Mouse (Mus musculus) adrenal gland, postnatal 4 days (tissue): ENCODE measurements around the gene Fam107b. TPM values are rescaled to one million over a fixed set of nuclear protein-coding genes. Genes with fewer than 3 reads are reported as not detected.

Experiments used
- DNase-seq, 2 experiments: peaks; one replicate each; pipeline ENCODE4 v3.0.0; 2021 to 2022; ENCODE audit warnings: low spot score in 2 of 2, mixed read lengths in 2 of 2
- long read RNA-seq, 2 experiments: library from polyadenylated mRNA; stranded (forward); transcript quantifications; one replicate each; pipeline ENCODE4 v2.0.0; 2021
- total RNA-seq, 2 experiments: library from RNA; stranded (reverse); gene quantifications; 2 replicates each; pipeline ENCODE4 v1.2.3; 2021

The Fam107b gene
- 10 to 100 TPM; 23.6 to 36.7 TPM for total RNA-seq
- long read RNA-seq, experiment 1, partial matches to known transcripts: 0 of 7 reads
- long read RNA-seq, experiment 1, other reads (novel, unspliced or antisense): 4 of 7 reads
- long read RNA-seq, experiment 2, transcript Fam107b-201 (4 exons, 3,156 nt): major isoform, 12 of 21 reads
- long read RNA-seq, experiment 2, partial matches to known transcripts: 2 of 21 reads
- long read RNA-seq, experiment 2, other reads (novel, unspliced or antisense): 7 of 21 reads

- DNase-seq: no peak
Measured at GRCm38 (mm10) chr2:3570186-3570585, at the start of gene Fam107b. TSS of gene Fam107b (plus strand) at chr2:3570488.

GRCm38 (mm10) chr2:3522558-3522957, 47.7 kb upstream of the Fam107b start:
- DNase-seq: no peak

GRCm38 (mm10) chr2:3526288-3526687, 44.0 kb upstream of the Fam107b start:
- DNase-seq: no peak

- no peak for DNase-seq
Measured at GRCm38 (mm10) chr2:3541307-3542079, 28.8 kb upstream of the Fam107b start.

GRCm38 (mm10) chr2:3546055-3546454, 24.2 kb upstream of the Fam107b start:
- no peak for DNase-seq

GRCm38 (mm10) chr2:3546588-3546987, 23.7 kb upstream of the Fam107b start:
- peak in 1 of 2 experiments; percentile 15 for DNase-seq

- DNase-seq: no peak
Measured at GRCm38 (mm10) chr2:3570606-3571005, 318 bp downstream of the Fam107b start.

GRCm38 (mm10) chr2:3573883-3574282, 3.6 kb downstream of the Fam107b start:
- no peak for DNase-seq

GRCm38 (mm10) chr2:3575140-3575539, 4.9 kb downstream of the Fam107b start:
- DNase-seq: no peak

GRCm38 (mm10) chr2:3576346-3576745, 6.1 kb downstream of the Fam107b start:
- no peak for DNase-seq

- DNase-seq: no peak
Measured at GRCm38 (mm10) chr2:3577216-3577615, 6.9 kb downstream of the Fam107b start.

- no peak for DNase-seq
Measured at GRCm38 (mm10) chr2:3578180-3578902, 8.1 kb downstream of the Fam107b start.

GRCm38 (mm10) chr2:3579316-3579902, 9.1 kb downstream of the Fam107b start:
- DNase-seq: no peak

GRCm38 (mm10) chr2:3582830-3583229, 12.5 kb downstream of the Fam107b start:
- DNase-seq: no peak

- no peak for DNase-seq
Measured at GRCm38 (mm10) chr2:3585231-3585783, 15.0 kb downstream of the Fam107b start.

GRCm38 (mm10) chr2:3590086-3590915, 20.0 kb downstream of the Fam107b start:
- no peak for DNase-seq

- DNase-seq: no peak
Measured at GRCm38 (mm10) chr2:3590916-3591197, 20.6 kb downstream of the Fam107b start.

- DNase-seq: no peak
Measured at GRCm38 (mm10) chr2:3594663-3595318, 24.5 kb downstream of the Fam107b start.

GRCm38 (mm10) chr2:3600421-3600820, 30.1 kb downstream of the Fam107b start:
- no peak for DNase-seq

GRCm38 (mm10) chr2:3602599-3602998, 32.3 kb downstream of the Fam107b start:
- DNase-seq: no peak
